Mouse (Mus musculus) left cerebral cortex, adult 2 months (tissue): ENCODE results near the gene Ttl. TPM values are rescaled to one million over a fixed set of nuclear protein-coding genes. Genes with fewer than 3 reads are reported as not detected.

Source experiments
- DNase-seq, 2 experiments: peaks; one replicate each; pipeline ENCODE4 v3.0.0; 2021 to 2022; ENCODE audit warnings: low spot score in 2 of 2, mixed read lengths in 1 of 2; ENCODE audit errors: extremely low spot score in 1 of 2
- H3K27ac ChIP-seq: fragments of 200-600 bp; 2 replicates; pipeline ENCODE4 v1.8.1; 2022
- H3K4me3 ChIP-seq: fragments of 200-600 bp; 2 replicates; pipeline ENCODE4 v1.8.1; 2022
- CTCF ChIP-seq: fragments of 200-600 bp; IDR thresholded peaks from 2 replicates; pipeline ENCODE4 v1.8.1; 2022; ENCODE audit warnings: antibody characterized with exemption, mild to moderate bottlenecking, moderate library complexity
- intact Hi-C: fragments of 180-260 bp; cut with DNase I; formaldehyde crosslinking; loops from one replicate; pipeline ENCODE4 v1.15.1; 2025
- long read RNA-seq, 2 experiments: library from polyadenylated mRNA; stranded (forward); transcript quantifications; one replicate each; pipeline ENCODE4 v2.0.0; 2021; ENCODE audit warnings: borderline mapping rate in 2 of 2
- total RNA-seq, 2 experiments: library from RNA; stranded (reverse); gene quantifications; 2 replicates each; pipeline ENCODE4 v1.2.3; 2021

The Ttl gene
- 10 to 100 TPM; 64.0 to 70.2 TPM for total RNA-seq
- long read RNA-seq, experiment 1, full-length matches to known transcripts: 34 of 42 reads
- long read RNA-seq, experiment 1, partial matches to known transcripts: 2 of 42 reads
- long read RNA-seq, experiment 1, other reads (novel, unspliced or antisense): 6 of 42 reads
- long read RNA-seq, experiment 2, full-length matches to known transcripts: 33 of 36 reads
- long read RNA-seq, experiment 2, partial matches to known transcripts: 1 of 36 reads
- long read RNA-seq, experiment 2, other reads (novel, unspliced or antisense): 2 of 36 reads

DNA sequence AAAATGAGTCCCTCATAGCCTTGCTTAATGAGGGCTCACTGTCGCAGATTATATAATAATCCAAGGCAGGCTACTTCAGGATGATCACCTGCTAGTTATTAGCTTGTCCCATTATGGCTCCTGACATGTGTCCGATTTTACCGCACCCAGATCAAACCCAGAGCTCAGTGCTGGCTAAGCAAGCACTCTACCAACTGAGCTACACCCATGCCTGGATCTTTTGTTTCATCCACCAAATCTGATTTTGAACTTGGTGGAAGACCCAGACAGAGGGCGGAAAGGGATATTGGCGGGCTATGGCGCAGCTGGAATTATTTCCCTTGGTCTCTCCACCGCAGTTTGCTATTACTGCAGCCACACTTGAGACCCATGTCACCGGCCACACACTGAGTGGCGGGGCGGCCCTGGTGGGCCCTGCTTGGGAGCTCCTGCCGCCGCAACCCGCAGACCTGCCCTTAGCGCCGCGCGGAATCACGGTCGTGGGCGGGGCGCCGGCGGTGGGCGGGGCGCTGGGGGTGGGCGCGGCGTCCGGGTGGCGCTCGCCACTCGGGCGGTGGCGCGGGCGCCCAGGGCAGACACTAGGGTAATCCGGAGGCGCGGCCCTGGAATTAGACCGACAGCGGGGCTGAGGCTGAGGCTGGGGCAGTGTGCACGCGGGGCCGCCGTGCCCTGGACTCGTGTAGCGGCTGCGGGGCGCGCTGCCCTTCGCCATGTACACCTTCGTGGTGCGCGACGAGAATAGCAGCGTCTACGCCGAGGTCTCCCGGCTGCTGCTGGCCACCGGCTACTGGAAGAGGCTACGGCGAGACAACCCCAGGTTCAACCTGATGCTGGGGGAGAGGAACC is at the start of gene Ttl:
TSS of gene Ttl (plus strand) at position 506 of the 846 bp plus-strand sequence.
- DNase-seq: peak; percentile 76 to 82
- intact Hi-C loops: loop anchor here (2.0 to 5.0 kb wide), 3 partner anchors 19 to 118 kb away; partner anchors contain the start of genes Gm10762 and Zc3h6
- TF ChIP-seq CTCF: no peak; the same call in 1 of the 2 replicates
- H3K4me3 ChIP-seq: peak within 1 kb of the TSS; percentile 93
- H3K27ac ChIP-seq: peak within 1 kb of the TSS; percentile 91

DNA sequence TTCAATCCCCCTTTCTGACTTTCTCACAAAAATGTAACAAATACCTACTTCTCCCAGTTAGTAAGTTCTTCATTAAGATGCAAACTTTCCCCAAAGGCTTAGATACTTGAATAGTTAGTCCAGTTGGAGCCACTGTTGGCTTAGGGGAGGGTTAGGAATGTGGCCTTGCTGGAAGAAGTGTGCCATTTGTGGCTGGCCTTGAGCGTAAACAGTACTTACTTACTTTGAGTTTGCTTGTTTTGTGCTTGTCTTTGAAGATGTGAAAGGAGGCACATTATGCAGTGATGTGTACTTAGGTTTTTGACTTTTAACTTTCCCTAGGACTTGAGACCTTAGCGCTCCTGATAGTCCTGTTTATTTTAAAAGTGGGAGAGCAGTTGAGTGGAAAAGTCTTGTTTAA is 45.6 kb upstream of the Ttl start:
- TF ChIP-seq CTCF: no peak

GRCm38 (mm10) chr2:129024820-129025219 is 40.9 kb upstream of the Ttl start:
- Histone ChIP-seq H3K4me3 (no peak overlapping the region), H3K27ac (no peak overlapping the region)
- no peak for DNase-seq
- TF ChIP-seq CTCF: no peak
- intact Hi-C loops: no loop called here

More for the DNA sequence above, 45.6 kb upstream of the Ttl start:
- intact Hi-C loops: no loop called here
- Histone ChIP-seq H3K4me3 (no peak overlapping the region), H3K27ac (no peak overlapping the region)
- DNase-seq: no peak

DNA sequence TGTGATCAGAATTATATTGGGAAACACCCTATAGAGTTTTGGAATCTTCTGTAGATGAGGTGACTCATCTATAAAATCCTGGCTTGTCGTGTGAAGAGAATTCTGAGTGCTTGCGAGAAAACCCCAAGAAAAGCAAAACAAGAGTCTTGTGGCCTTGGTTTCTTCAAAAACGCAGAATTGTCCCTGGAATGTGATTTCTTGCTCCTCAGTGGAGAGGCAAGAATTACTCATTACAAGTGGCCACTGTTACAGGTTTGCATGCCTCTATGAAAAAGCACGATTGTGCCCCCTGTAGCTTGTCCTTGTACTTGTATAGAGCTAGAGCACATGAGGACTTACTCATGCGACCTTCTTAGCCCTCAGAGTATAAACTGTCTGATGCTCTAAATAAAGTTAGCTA is 30.4 kb upstream of the Ttl start:
- H3K4me3 ChIP-seq: no peak overlapping the region
- intact Hi-C loops: no loop called here
- TF ChIP-seq CTCF: no peak

GRCm38 (mm10) chr2:129038426-129038936 is 27.3 kb upstream of the Ttl start:
- peak overlapping the region; percentile 39 for H3K4me3 ChIP-seq
- DNase-seq: no peak
- no peak for TF ChIP-seq CTCF
- intact Hi-C loops: no loop called here
- no peak overlapping the region for H3K27ac ChIP-seq

More for the DNA sequence above, 30.4 kb upstream of the Ttl start:
- no peak for DNase-seq
- no peak overlapping the region for H3K27ac ChIP-seq

- intact Hi-C loops: no loop called here
- TF ChIP-seq CTCF: no peak
- peak overlapping the region; percentile 39 for H3K4me3 ChIP-seq
- no peak overlapping the region for H3K27ac ChIP-seq
- DNase-seq: peak in 1 of 2 experiments; percentile 20
These were observed 26.7 kb upstream of the Ttl start for GRCm38 (mm10) chr2:129038937-129039631.

DNA sequence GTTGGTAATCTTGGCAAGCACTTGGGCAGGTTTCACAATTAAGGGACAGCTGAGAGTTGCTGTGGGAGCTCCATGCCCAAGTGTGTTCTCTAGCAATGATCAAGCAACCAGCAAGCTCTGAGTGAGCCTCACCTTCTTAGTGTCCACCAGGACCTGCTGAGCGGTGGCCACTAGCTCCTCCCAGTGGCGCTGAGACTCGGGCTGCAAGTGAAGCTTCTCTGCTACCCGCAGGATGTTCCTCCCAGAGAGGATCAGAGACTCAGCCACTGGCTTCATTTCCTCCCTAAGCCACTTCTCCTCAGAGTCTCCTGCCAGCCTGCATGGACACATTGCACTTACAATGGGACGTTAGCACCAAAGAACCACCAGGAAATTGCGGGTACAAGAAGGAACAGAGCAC is 25.2 kb upstream of the Ttl start:
- no peak for TF ChIP-seq CTCF
- H3K4me3 ChIP-seq: no peak overlapping the region
- intact Hi-C loops: no loop called here

DNA sequence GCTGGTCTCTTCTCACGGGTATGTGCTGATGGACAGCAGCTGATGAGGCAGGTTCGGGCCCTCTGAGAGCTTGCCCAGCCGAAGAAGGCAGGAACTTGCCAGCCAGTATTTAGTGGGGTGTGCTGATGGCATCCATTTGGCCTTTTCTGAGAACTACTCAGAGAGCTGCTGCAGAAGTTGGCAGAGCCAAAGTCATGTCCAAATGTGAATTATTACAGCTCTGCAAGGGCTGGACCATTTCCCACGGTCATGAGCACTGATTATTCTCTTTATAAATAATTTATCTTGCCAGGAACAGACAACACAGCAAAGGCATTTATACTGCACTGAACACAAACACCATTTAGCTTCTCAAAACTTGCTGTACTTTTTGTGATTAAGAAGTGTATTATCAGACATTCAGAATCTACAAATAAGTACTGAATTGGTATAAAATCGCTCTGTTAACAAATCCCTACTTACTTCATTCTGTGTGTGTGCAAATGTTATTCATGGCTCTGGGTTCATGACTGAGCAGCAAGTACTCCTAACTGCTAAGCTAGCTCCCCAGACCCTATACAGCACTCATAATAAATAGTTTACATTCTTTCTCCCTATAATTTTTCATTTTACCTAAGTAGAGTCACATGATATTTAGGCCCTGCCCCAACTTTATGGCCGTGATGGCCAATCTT is 19.4 kb upstream of the Ttl start:
- TF ChIP-seq CTCF: no peak
- Histone ChIP-seq H3K4me3 (no peak overlapping the region), H3K27ac (no peak overlapping the region)
- no peak for DNase-seq
- intact Hi-C loops: no loop called here

More for the DNA sequence above, 25.2 kb upstream of the Ttl start:
- DNase-seq: no peak
- no peak overlapping the region for H3K27ac ChIP-seq

DNA sequence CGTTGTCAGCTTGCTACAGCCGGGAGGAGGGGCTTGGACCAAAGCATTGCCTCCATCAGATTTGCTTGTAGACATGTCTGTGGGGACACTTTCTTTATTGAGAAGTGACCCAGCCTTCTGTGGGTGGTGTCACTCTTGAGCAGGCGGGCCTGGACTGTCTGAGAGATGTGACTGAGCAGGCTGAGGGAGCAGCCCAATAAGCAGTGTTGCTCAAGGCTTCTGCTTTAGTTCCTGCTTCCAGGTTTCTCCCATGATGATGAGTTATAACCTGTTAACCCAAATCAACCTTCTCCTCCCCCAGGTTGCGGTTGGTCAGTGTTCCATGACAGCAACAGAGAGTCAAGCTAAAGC is 18.9 kb upstream of the Ttl start:
- intact Hi-C loops: no loop called here
- H3K27ac ChIP-seq: no peak overlapping the region
- no peak overlapping the region for H3K4me3 ChIP-seq
- TF ChIP-seq CTCF: no peak
- DNase-seq: no peak

DNA sequence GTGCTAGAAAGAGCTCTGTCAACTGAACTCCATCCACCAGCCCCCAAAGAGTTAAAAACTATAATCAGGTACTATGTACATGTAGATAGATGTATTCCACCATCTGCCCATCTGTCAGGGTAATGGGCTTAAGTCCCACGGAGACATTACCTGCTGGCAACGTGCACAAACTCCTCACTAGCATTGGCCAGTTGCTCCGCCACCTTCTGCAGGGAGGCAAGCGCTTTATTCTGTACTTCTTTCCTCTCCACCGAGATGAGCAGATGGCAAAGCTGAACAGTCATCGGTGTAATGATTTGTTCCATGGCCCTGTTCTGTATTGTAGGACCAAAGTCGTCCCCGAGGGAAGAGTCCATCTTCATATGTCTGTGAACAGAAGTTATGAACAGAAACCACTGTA is 17.9 kb upstream of the Ttl start, which contains the start of gene Vinac1:
TSS of gene Vinac1 (minus strand) at position 362 of the 400 bp plus-strand sequence.
- no peak within 1 kb of the TSS for H3K27ac ChIP-seq
- no peak for TF ChIP-seq CTCF

DNA sequence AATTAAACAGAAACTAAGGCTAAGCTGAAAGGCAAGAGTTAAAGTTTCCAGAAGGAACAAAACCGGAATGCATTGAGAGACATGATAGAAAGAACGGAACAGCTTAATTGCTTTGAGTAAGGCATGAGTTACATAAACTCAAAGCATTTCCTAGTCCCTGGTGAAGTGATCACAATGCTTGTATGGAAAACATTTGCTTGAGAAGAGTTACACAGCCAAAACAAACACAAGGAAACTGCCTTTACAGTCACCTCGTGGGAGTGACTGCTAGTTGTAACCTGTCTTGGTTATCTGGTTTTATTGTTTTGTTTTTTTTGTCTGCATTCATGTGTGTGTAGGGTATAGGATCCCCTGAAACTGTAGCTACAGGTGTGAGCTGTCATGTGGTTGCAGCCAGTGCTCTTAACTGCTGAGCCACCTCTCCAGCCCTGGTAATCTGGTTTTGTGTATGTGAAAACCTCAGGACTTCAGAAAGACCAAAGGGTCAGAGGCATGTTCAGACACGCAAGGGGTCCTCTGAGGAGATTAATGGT is 13.2 kb upstream of the Ttl start:
- Histone ChIP-seq H3K4me3 (no peak overlapping the region), H3K27ac (no peak overlapping the region)
- no peak for TF ChIP-seq CTCF
- DNase-seq: no peak
- intact Hi-C loops: no loop called here

More for the DNA sequence above, 17.9 kb upstream of the Ttl start, which contains the start of gene Vinac1:
- no peak for DNase-seq
- intact Hi-C loops: no loop called here
- no peak within 1 kb of the TSS for H3K4me3 ChIP-seq
